Mouse (Mus musculus) adrenal gland, postnatal 14 days (tissue): Measurements from ENCODE around the gene Olfr520. TPM values are rescaled to one million over a fixed set of nuclear protein-coding genes. Genes with fewer than 3 reads are reported as not detected.
"Not testable (repeated sequence)": the region's sequence is repeated elsewhere in the genome, so short reads cannot be mapped to it uniquely, and the experiment has no call there.

Experiments
- DNase-seq: peaks from one replicate; pipeline ENCODE4 v3.0.0; 2021; ENCODE audit warnings: mixed read lengths
- total RNA-seq: library from RNA; stranded (reverse); gene quantifications from 2 replicates; pipeline ENCODE4 v1.2.3, GENCODE M21; 2021

Gene Olfr520
- total RNA-seq, 1 experiment from 2014 or later: not detected

GRCm38 (mm10) chr7:99712431-99712830 lies 17.6 kb upstream of the Olfr520 start:
- no peak for DNase-seq

- DNase-seq: no peak
Measured at GRCm38 (mm10) chr7:99716536-99716935, 13.5 kb upstream of the Olfr520 start.

- DNase-seq: no peak
Measured at GRCm38 (mm10) chr7:99734612-99735011, 4.5 kb downstream of the Olfr520 start.

DNA sequence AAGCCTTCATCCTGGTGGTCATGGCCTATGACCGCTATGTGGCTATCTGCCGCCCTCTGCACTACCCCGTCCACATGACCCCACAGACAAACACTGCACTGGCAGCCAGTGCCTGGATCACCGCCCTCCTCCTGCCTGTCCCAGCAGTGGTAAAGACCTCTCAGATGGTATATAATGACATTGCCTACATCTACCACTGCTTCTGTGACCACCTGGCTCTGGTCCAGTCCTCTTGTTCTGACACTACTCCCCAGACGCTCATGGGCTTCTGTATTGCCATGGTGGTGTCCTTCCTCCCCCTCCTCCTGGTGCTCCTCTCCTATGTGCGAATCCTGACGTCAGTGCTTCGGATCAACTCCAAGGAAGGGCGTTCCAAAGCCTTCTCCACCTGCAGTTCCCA lies 5.4 kb downstream of the Olfr520 start:
- DNase-seq: not testable (repeated sequence)

GRCm38 (mm10) chr7:99739276-99739675 lies 9.2 kb downstream of the Olfr520 start:
- no peak for DNase-seq

- DNase-seq: no peak
Measured at GRCm38 (mm10) chr7:99763207-99763606, 33.1 kb downstream of the Olfr520 start, which contains the start of gene Olfr521. TSS of gene Olfr521 (plus strand) at chr7:99763507.

GRCm38 (mm10) chr7:99781385-99781784 lies 51.3 kb downstream of the Olfr520 start:
- DNase-seq: no peak

DNA sequence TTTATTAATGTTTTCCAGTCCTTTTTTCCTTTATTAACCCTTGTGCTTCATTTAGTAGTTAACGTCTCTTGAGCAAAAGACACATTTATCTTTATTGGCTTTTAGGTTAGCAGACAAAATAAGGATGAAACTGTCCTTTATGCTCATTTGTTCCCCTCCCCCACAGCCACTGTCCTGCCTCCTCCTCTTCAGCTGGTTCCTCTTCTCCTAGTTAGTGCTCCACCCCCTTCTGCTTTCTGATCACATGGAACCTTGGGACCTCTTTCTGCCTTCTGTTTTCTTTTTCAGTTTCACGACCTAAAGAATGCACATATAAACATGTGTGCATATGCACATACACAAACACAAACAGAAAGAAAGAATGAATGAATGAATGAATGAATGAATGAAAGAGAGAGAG lies 51.8 kb downstream of the Olfr520 start:
- DNase-seq: no peak

- no peak for DNase-seq
Measured at GRCm38 (mm10) chr7:99783421-99783820, 53.3 kb downstream of the Olfr520 start.

- no peak for DNase-seq
Measured at GRCm38 (mm10) chr7:99785553-99785952, 55.5 kb downstream of the Olfr520 start.

Other genes starting within 250 kb of the Olfr520 start
- gene Rps3, start 246.5 kb upstream of the Olfr520 start, total RNA-seq: 563 and 690 TPM in 2 replicates
- gene Arrb1, start 194.8 kb upstream of the Olfr520 start, total RNA-seq: 48.9 and 57.9 TPM in 2 replicates
- 14.7 and 16.5 TPM in 2 replicates for gene Tpbgl, start 103.2 kb upstream of the Olfr520 start, total RNA-seq
- gene Slco2b1, start 18.9 kb upstream of the Olfr520 start, total RNA-seq: 19.8 and 26.8 TPM in 2 replicates
- not detected in 2 replicates for gene Olfr521, start 33.2 kb downstream of the Olfr520 start, total RNA-seq
- gene Neu3, start 98.1 kb downstream of the Olfr520 start, total RNA-seq: 2.6 and 3.3 TPM in 2 replicates
- gene Xrra1, start 128.8 kb downstream of the Olfr520 start, total RNA-seq: 1.1 and 2.0 TPM in 2 replicates
- gene Spcs2, start 133.2 kb downstream of the Olfr520 start, total RNA-seq: 129 and 145 TPM in 2 replicates